Mouse (Mus musculus): ENCODE measurements around the gene Serpina10.
"Not testable (repeated sequence)": the region's sequence is repeated elsewhere in the genome, so short reads cannot be mapped to it uniquely, and the experiment has no call there.

Gene Serpina10

GRCm38 (mm10) chr12:103615141-103615540 is 16.1 kb downstream of the Serpina10 start:
- DNase-seq (ENCODE audit: low spot score in 2 of 2): no peak

GRCm38 (mm10) chr12:103601839-103602238 is 29.4 kb downstream of the Serpina10 start:
- no peak for DNase-seq (ENCODE audit: low spot score in 2 of 2)

- DNase-seq (ENCODE audit: low spot score in 2 of 2): no peak
Measured at GRCm38 (mm10) chr12:103600364-103600763, 30.9 kb downstream of the Serpina10 start.

GRCm38 (mm10) chr12:103598411-103598810 is 32.8 kb downstream of the Serpina10 start:
- no peak for DNase-seq (ENCODE audit: low spot score in 2 of 2)

- DNase-seq (ENCODE audit: low spot score in 2 of 2): no peak
Measured at GRCm38 (mm10) chr12:103583771-103584170, 47.5 kb downstream of the Serpina10 start.

GRCm38 (mm10) chr12:103578148-103578547 is 53.1 kb downstream of the Serpina10 start:
- not testable (repeated sequence) for DNase-seq (ENCODE audit: low spot score in 2 of 2)

- DNase-seq (ENCODE audit: low spot score in 2 of 2): no peak
Measured at GRCm38 (mm10) chr12:103569690-103570089, 61.6 kb downstream of the Serpina10 start.

- DNase-seq (ENCODE audit: low spot score in 2 of 2): no peak
Measured at GRCm38 (mm10) chr12:103567129-103567528, 64.1 kb downstream of the Serpina10 start.

GRCm38 (mm10) chr12:103565151-103565550 is 66.1 kb downstream of the Serpina10 start:
- DNase-seq (ENCODE audit: low spot score in 2 of 2): no peak
